Mouse (Mus musculus) CH12F3 (cell line): Measurements from ENCODE around the gene Slc29a2.

Source experiments
- in situ Hi-C: fragments of 300-500 bp; cut with MboI; formaldehyde crosslinking; loops from 2 replicates; pipeline ENCODE4 v1.14.3; 2020; ENCODE audit warnings: low sequenced_read_pairs

Gene Slc29a2

DNA sequence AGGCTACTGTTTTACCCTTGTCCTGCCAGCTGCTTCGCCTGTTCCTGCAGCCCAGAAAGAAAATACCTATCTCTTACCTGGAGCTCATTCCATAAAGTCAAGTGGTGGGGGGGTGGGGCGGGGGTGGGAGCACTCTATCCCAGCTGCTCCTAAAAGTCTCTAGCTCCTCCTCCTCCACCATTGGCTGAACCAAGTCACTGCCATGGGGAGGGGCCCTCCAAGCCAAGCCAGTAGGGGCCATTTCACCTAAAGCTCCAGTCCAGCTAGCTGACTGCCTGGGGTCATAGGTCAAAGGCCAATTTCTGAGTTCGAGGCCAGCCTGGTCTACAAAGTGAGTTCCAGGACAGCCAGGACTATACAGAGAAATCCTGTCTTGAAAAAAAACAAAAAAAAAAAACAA is 9.0 kb downstream of the Slc29a2 start:
- in situ Hi-C loops, result no loop called here

DNA sequence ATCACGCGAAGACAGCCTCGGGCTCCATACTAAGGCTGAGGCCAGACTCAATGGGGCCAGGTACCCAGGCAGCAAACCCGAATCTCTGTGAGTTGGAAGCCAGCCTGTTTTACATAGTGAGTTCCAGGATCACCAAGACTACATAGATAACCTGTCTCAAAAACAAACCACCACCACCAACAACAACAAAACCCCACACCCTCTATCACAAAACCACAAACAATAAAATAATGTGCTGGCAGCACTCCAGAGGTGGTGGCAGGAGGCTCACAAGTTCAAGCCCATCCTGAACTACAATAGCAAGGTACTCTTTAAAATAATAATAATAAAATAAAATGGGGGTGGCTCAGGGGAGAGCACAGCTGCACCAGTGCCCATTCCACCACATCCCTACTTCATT is 12.9 kb downstream of the Slc29a2 start:
- in situ Hi-C loops, result no loop called here

DNA sequence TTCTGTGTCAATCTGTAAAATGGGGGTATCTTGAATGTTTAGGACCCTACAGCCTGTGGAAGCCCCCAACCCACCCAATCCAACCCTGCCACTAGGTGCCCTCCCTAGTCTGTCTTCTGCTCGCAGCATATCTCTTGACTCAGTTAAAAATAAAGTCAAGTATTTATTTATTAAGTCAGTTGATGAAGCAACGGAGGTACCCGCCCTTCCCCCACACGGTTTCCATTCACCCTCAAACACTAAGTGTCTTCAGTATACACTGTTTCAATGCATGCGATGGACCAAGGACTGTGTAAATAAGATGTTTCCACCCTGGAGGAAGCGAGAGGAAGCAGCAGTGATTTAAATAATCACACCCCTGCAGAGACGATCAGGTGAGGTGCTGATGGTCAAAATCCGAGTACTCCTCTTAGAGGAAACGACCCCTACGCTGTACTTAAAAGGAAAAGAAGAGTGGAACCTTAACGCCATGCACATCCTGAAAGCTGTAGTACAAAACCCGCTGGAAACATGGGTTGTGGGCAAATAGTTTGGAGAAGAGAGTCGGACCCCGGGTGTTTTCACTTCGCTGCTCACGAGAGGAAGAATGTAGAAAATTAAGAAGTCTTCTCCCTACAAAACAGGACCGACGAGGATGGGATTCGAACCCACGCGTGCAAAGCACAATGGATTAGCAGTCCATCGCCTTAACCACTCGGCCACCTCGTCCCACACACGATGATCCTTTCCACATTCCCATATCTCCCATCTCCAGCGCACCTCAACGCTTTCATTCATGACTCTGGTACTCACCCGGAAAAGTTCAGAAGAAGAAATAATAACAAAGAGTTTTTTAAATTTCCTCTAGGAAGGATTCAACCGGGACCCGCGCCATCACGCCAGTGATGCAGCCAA is 14.3 kb downstream of the Slc29a2 start:
- in situ Hi-C loops, result no loop called here

DNA sequence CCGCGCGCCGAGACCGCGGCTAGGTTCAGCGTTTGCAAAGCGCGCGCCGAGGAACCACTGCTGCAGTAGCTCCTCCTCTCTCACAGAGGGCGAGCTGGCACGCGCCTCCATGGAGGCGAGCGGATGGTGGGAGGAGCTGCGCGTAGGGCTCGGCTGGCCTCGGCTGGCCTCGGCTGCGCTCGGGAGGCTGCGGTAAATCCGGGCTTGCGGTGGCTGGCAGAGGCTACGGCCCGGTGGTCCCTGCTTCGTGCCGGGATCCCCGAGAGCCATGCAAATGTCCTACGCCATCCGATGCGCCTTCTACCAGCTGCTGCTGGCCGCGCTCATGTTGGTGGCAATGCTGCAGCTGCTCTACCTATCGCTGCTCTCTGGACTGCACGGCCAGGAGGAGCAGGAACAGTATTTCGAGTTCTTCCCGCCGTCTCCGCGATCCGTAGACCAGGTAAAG is 15.1 kb downstream of the Slc29a2 start, which contains the start of the genes B4gat1 and AC124502.3:
Gene B4gat1 (plus strand): TSS at position 118 of the 448 bp plus-strand sequence.
Gene AC124502.3 (plus strand): TSS at position 183 of the 448 bp plus-strand sequence.
- in situ Hi-C loops, result no loop called here

DNA sequence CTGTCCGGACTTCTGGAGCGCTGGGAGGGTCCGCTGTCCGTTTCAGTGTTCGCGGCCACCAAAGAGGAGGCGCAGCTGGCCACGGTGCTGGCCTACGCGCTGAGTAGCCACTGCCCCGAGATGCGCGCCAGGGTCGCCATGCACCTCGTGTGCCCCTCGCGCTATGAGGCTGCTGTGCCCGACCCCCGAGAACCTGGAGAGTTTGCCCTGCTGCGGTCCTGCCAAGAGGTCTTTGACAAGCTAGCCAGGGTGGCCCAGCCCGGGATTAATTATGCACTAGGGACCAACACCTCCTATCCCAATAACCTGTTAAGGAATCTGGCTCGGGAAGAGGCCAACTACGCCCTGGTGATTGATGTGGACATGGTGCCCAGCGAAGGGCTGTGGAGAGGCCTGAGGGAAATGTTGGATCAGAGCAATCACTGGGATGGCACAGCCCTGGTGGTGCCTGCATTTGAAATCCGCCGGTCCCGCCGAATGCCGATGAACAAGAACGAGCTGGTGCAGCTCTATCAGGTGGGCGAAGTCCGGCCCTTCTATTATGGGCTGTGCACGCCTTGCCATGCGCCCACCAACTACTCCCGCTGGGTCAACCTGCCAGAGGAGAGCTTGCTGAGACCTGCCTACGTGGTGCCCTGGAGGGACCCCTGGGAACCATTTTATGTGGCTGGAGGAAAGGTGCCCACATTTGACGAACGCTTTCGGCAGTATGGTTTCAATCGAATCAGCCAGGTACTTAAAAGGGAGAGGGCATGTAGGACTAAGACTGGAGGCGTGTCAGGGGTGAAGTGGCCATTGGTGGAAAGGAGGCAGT is 15.8 kb downstream of the Slc29a2 start:
- in situ Hi-C loops, result no loop called here

DNA sequence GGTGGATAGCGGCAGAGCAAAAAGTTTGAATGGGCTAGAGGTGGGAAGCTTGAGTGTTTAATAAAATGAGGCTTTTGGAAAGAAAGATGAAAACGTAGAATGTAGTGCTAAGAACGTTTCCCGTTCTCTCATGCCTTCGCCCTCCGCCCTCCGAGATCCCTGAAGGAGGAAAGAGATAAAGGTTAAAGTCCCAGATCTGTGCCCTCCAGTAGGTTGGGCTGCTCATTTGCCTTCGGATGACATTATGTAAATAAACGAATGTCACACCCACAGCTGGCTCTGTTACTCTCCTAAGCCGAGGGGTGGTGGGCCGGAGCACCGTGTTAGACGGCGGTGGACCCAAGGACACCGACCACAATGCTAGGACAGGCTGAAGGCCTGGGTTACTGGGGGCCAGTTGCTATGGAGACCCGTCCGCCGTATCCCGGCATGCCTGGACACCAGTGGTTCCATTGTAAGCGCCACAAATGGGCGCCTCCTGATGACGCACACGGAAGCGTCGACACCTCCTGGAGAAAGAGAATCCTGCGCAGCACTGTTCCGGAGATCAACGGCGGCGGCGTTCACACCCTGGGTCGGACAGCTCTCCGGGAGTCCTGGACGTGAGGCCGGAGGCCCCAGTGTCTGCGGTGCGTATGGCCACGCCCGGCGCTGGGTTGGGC is 17.3 kb downstream of the Slc29a2 start, which contains the start of gene Brms1:
Gene Brms1 (plus strand): TSS at position 493 of the 662 bp plus-strand sequence.
- in situ Hi-C loops, result no loop called here

DNA sequence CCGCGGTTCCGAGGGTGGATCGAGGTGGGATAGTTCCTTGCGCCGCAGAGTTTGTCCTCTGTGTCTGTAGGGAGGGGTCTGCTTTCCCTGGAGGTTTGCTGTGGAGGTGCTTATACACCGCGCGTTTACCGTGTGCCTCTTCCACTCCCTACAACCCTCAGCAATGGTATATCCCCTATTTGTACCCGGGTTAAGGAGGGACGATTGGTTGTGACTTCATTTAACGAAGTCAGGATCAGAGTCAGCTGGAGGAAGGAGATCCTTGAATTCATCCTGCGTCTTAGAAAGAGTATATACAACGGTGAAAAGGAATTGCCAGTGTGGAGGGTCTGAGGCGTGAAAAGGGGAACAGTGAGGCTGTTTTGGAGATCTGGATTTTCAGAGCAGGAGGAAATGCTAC is 17.9 kb downstream of the Slc29a2 start:
- in situ Hi-C loops, result no loop called here

DNA sequence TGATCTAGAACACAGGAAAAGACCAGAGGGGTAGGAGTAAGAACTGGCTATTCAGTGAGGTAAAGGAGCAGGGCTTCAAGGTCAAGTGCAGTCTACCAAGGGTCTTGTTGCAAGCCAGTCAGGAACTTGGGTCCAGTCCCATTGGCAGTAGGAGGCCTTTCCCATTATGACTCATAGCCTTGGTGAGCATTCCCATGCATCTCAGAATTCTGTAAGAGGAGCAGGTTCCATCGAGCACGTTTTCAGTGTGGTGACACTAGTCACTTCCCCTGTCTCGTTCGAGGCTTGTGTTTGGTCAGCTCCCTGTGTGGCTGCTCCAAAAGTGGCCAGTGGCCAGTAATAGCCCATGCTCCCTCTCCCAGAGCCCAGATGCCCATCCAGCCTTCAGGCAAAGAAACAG is 21.9 kb downstream of the Slc29a2 start:
- in situ Hi-C loops, result no loop called here

DNA sequence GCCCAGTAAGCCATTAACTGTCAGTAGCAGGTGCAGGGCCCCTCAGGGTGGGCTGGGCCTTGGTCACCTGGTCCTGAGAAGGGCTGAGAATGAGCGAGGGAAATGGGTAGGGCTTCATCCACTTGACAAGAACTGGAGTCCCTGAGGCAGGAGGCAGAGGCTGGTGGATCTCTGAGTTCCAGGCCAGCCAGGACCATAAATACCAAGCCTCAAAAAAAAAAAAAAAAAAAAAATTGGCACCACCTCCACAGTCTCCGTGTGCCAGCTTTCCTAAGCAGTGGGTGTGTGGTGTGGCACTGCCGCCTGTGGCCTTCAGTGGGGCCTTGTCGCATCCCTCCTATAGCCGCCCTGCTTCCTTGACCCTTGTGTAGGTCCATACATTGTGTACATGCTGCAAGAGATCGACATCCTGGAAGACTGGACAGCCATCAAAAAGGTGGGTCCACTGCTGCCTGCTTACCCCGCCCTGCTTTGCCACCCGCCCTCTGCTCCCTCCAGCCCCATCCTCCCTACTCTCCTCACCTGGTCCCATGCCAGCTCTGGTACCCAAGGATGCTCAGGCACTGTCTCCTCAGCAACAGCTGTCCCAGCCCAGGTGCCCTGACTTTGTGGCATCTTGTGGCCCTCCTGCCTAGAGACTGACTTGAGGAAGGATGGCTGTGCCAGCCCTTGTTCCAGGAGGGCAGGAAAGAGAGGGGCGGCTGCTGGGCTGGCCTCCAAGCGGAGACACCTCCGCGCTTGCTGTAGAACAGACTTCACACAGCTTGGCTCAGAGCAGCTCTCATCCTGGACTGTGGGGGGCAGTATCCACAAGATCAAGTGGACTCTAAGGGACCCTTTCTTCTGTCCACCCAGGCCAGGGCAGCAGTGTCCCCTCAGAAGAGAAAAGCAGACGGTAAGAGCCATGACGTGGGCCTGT is 24.7 kb downstream of the Slc29a2 start:
- in situ Hi-C loops, result no loop called here

DNA sequence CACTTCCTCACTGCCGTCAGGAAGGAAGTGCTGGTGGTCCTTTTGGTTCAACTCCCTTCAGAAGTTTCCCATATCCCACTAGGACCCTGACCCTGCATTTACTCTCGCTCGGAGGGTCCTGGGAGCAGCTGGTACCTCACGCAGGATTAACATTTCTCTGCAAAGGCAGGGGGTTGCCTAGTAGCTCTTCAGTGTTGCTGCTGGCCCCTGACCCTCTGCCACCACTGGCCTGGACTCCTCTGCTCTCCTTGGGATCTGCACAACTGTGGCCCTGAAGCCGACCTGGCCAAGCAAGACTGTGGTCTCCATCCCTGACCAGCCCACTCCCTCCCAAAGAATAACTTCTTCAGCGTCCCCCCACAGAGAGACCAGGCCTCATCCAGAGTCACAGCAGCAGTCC is 25.7 kb downstream of the Slc29a2 start:
- in situ Hi-C loops, result no loop called here

DNA sequence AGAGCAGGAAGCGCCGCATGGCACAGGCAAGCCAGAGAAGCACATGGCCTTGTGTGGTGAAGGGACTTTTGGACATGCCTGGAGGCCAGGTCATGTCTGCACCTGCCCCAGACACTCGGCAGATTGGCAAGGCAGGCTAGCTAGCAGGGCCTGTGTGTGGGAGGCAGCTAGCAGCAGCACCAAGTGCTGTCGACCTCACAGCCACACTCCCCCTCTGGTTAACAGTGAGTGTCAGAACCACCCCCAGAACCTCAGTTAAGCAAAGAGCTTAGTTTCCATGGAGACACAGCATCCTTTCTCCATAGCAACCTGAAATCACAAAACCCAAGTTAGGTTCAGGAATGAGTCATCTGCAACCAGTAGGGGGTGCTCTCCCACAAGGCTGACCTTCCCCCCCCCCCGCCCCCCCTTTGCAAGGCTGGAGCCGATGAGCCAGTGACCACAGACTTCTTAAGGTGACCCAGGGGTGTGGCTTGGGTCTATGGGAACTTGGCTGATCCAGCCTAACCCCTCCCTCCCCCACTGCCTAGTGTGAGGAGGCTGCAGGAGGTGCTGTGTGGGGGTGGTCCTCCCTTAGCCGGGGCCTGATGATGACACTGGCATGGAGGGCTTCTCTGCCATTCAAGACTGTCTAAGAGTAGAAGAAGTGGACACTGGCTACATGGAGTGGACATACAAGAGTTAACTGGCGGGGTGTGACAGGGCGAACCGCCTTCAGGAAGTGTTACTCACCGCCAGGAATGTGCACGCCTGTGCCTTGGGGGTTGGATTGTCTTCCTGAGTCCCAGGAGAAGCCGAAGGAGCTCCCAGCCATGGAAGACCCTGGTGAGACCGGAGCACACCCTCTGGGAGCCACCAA is 26.6 kb downstream of the Slc29a2 start, which contains the start of gene Rin1:
Gene Rin1 (plus strand): TSS at position 435 of the 859 bp plus-strand sequence.
- in situ Hi-C loops, result no loop called here

DNA sequence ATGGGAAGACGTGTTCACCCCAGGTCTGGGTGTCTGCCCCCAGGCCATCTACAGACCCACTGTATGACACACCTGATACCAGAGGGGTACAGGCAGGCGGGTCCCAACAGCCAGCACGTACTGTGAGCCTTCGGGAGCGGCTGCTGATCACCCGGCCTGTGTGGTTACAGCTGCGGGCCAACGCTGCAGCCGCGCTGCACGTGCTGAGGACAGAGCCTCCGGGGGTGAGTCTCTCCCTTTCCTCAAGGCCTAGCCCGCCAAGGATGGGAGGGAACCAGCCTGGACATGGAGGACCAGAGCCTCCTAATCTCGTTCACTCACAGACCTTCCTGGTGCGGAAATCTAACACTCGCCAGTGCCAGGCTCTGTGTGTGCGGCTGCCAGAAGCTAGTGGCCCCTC is 27.4 kb downstream of the Slc29a2 start:
- in situ Hi-C loops, result no loop called here

DNA sequence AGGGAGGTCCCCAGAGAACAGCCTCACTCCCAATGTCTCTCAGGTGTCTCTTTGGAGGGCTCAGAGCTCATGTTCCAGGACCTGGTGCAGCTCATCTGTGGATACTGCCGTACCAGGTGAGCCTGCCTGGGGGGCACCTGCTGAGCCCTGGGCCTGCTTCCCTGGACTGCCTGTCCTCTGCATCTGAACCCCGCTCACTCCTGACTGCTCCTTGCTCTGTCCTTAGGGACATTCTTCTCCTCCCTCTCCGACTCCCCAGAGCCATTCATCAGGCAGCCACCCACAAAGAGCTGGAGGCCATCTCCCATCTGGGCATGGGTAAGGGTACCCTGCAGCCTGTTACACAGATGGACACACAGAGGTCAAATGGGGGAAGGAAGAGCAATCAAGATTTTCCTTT is 27.9 kb downstream of the Slc29a2 start:
- in situ Hi-C loops, result no loop called here

DNA sequence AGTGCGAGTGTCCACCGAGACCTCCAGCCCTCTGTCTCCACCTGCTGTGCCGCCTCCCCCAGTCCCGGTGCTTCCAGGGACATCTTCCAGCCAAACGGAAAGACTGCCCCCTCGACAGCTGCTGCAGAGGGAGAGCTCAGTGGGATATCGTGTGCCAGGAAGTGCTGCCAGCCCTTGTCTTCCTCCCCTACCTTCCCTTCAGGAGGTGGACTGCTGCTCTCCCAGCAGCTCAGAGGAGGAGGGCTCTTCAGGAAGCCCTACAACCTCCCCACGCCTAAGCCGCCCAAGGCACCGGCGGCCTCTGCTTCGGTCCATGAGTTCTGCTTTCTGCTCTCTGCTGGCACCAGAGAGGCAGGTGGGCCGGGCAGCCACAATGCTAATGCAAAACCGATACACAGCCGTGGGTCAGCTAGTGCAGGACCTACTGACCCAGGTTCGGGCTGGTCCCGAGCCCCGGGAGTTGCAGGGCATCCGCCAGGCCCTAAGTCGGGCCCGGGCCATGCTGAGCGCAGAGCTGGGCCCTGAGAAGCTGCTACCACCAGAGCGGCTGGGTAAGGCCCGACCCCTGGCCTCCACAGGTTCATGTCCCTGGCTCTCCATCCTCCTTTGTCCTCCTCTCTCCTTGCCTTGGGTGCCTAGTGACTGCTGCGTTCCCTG is 28.6 kb downstream of the Slc29a2 start:
- in situ Hi-C loops, result no loop called here

DNA sequence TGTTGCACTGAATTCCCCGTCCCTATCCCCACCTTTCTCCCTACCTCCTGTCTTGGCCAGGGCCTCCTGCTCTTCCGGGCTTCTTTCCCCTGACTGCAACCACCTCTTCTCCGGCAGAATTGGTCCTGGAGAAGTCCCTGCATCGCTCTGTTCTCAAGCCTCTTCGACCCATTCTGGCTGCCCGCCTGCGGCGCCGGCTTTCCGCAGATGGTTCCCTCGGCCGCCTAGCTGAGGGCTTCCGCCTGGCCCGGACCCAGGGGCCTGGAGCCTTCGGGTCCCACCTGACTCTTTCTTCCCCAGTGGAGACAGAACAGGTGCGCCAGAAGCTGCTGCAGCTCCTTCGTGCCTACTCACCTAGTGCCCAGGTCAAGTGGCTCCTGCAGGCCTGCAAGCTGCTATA is 29.2 kb downstream of the Slc29a2 start:
- in situ Hi-C loops, result no loop called here

DNA sequence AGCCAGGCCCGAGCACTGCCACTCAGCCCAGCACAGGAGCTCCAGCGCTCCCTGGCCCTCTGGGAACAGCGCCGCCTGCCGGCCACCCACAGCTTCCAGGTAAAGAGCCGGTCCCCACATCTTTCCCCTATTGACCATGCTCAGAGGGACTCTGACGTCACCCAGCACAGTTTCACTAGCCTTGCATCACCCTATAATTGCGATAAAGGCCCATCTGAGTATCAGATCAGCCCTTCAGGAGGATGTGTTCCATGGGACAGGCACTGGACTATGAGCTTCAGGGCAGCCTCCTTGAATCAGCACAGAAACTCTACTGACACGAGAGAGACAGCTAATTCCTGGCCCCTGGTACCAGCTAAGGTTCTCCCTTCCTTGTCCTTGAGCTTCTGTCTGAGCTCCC is 30.2 kb downstream of the Slc29a2 start:
- in situ Hi-C loops, result no loop called here

DNA sequence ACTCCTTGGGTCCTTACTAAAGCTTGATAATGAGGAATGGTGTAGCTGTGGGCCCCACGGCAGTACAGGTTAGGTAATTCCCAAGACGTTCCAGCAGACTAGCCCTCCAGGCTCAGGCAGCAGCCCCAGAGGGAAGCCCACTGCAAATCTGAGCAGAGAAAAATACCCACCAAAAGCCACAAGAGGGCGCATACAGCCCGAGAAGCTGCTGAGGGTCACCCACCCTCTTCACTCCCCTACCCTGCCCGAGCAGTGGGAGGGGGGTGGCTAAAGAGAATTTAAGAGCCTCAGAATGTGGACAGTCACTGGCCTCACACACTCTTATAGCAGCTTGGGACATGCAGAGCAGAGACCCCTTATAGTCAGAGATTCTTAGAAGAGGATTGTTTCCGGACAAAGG is 32.6 kb downstream of the Slc29a2 start:
- in situ Hi-C loops, result no loop called here
